Mouse (Mus musculus) intestine, embryonic 14.5 days (tissue): ENCODE measurements around the gene E130114P18Rik. TPM values are rescaled to one million over a fixed set of nuclear protein-coding genes. Genes with fewer than 3 reads are reported as not detected.

Source experiments
- polyA plus RNA-seq: library from polyadenylated mRNA; unstranded; fragments of >200 nt; fragmentation: Nextera tagmentation; extraction: Ambion mirVana; gene quantifications from 2 replicates; pipeline ENCODE4 v1.2.1, GENCODE M21; 2014

Gene E130114P18Rik
- polyA plus RNA-seq, 1 experiment from 2014 or later: 5.2 TPM

Other genes starting within 250 kb of the E130114P18Rik start
- 42.1 and 43.8 TPM in 2 replicates for gene Nfia, start 5.3 kb downstream of the E130114P18Rik start, polyA plus RNA-seq